In genomic region chr7:133727027-133727426, GRCm38 (mm10) we compare ENCODE assay signal across 21 mouse cellular contexts. TPM values are rescaled to one million over a fixed set of nuclear protein-coding genes. Genes with fewer than 3 reads are reported as not detected.
"Had no signal": no experiment of that assay in that cellular context is flagged by ENCODE, and none has a peak within 500 bp of the region (broad histone marks: within the 10 kb centered on the region; RNA-seq: fewer than 3 reads in every experiment).

No protein-coding gene starts in this region.

- ATAC-seq: midbrain, embryonic 15.5 days had no signal

- DNase-seq: kidney, postnatal 10 days; kidney, postnatal 4 days; left cerebral cortex, postnatal 4 days; lung, embryonic 14.5 days; lung, postnatal 10 days; lung, postnatal 4 days; retina, postnatal 1 day; right cerebral cortex, postnatal 4 days; spleen, adult 18-20 months; thymus, adult 18-20 months; thymus, postnatal 14 days had no signal

- H3K4me2 ChIP-seq: limb, embryonic 15.5 days; liver, embryonic 15.5 days; lung, embryonic 14.5 days; midbrain, embryonic 15.5 days; neural tube, embryonic 13.5 days had no signal

- H3K4me1 ChIP-seq: limb, embryonic 15.5 days; midbrain, embryonic 10.5 days; midbrain, embryonic 15.5 days; neural tube, embryonic 13.5 days had no signal

- H3K9ac ChIP-seq: limb, embryonic 15.5 days; liver, embryonic 15.5 days; lung, embryonic 14.5 days; midbrain, embryonic 15.5 days; neural tube, embryonic 13.5 days had no signal

- H3K9me3 ChIP-seq: limb, embryonic 15.5 days; liver, embryonic 15.5 days; midbrain, embryonic 10.5 days; midbrain, embryonic 15.5 days; neural tube, embryonic 13.5 days had no signal

- H3K27ac ChIP-seq: layer of hippocampus, adult 2 months; limb, embryonic 15.5 days; liver, embryonic 15.5 days; midbrain, embryonic 10.5 days; midbrain, embryonic 15.5 days; neural tube, embryonic 13.5 days had no signal

- H3K4me3 ChIP-seq: layer of hippocampus, adult 2 months; limb, embryonic 15.5 days; liver, embryonic 15.5 days; midbrain, embryonic 10.5 days; midbrain, embryonic 15.5 days; neural tube, embryonic 13.5 days had no signal

- H3K27me3 ChIP-seq: limb, embryonic 15.5 days; liver, embryonic 15.5 days; midbrain, embryonic 15.5 days; neural tube, embryonic 13.5 days had no signal

RNA-seq across cellular contexts. Expression of gene Mmp21, which starts 47.2 kb away (rescaled TPM):
- total RNA-seq: left cerebral cortex, postnatal 10 days; left cerebral cortex, postnatal 4 days; megakaryocyte, adult 5-6 weeks had no signal
- polyA plus RNA-seq: kidney, embryonic 14.5 days; limb, embryonic 15.5 days; liver, embryonic 15.5 days; midbrain, embryonic 10.5 days; neural tube, embryonic 13.5 days; stomach, embryonic 14.5 days had no signal

RNA-seq across cellular contexts. Expression of gene Fank1, which starts 49.6 kb away (rescaled TPM):
- total RNA-seq: megakaryocyte, adult 5-6 weeks had no signal
- polyA plus RNA-seq: limb, embryonic 15.5 days; liver, embryonic 15.5 days had no signal
